Mouse (Mus musculus): ENCODE data around the gene Swt1. TPM values are rescaled to one million over a fixed set of nuclear protein-coding genes. Genes with fewer than 3 reads are reported as not detected.

Gene Swt1
- polyA plus RNA-seq, 1 experiment from 2014 or later, result 18.7 TPM

GRCm38 (mm10) chr1:151342968-151343367, 85.3 kb downstream of the Swt1 start:
- H3K4me2 ChIP-seq, result peak overlapping the region; percentile 99
- no peaks in the 10 kb centered on the region for H3K9me3 ChIP-seq (replicated peaks)
- no peaks in the 10 kb centered on the region for H3K27me3 ChIP-seq
- peaks cover 69% of the 10 kb centered on the region for H3K4me1 ChIP-seq (replicated peaks)
- H3K4me3 ChIP-seq (replicated peaks), result peak overlapping the region; percentile 83
- WGBS (ENCODE audit: insufficient replicate concordance), result 19% methylated on average over 6 of the region's 6 CpGs
- H3K9ac ChIP-seq, result peak overlapping the region; percentile 74
- H3K27ac ChIP-seq, result peak overlapping the region; percentile 78
- DNase-seq (no peak), ATAC-seq (ENCODE audit: low read depth) (no peak)
- H3K36me3 ChIP-seq, result no peaks in the 10 kb centered on the region

DNA sequence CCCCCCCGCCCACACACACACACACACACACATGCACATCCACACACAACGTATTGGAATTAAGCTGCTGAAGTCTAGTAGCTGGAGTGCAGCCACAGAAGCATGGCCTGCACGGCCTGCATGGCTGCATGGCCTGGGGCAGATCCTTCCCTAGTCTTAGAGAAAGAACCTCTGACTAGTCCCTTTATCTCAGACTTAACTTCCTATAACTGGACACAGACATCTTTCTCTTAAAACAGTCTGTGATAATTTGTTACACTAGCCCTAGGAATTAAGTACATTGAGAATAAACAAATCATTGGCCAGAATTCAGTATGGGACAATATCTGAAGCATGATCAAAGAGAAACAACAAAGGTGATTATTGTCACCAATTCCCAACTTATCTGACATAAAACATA, 85.9 kb downstream of the Swt1 start:
- 46% methylated on average over 3 of the region's 3 CpGs for WGBS (ENCODE audit: insufficient replicate concordance)
- no peak overlapping the region for H3K4me2 ChIP-seq
- H3K27ac ChIP-seq, result no peak overlapping the region
- H3K9me3 ChIP-seq (replicated peaks), result no peaks in the 10 kb centered on the region
- H3K4me3 ChIP-seq (replicated peaks), result no peak overlapping the region
- H3K36me3 ChIP-seq, result no peaks in the 10 kb centered on the region
- H3K9ac ChIP-seq, result no peak overlapping the region
- ATAC-seq (ENCODE audit: low read depth) (no peak), DNase-seq (no peak)
- peaks cover 70% of the 10 kb centered on the region for H3K4me1 ChIP-seq (replicated peaks)
- no peaks in the 10 kb centered on the region for H3K27me3 ChIP-seq

- H3K36me3 ChIP-seq, result no peaks in the 10 kb centered on the region
- ATAC-seq (ENCODE audit: low read depth) (no peak), DNase-seq (no peak)
- peak overlapping the region; percentile 11; the same call in 1 of the 2 replicates for H3K27ac ChIP-seq
- no peaks in the 10 kb centered on the region for H3K27me3 ChIP-seq
- H3K4me1 ChIP-seq (replicated peaks), result peaks cover 62% of the 10 kb centered on the region
- H3K4me3 ChIP-seq (replicated peaks), result no peak overlapping the region
- H3K9me3 ChIP-seq (replicated peaks), result no peaks in the 10 kb centered on the region
- H3K4me2 ChIP-seq, result no peak overlapping the region
- no peak overlapping the region for H3K9ac ChIP-seq
- WGBS (ENCODE audit: insufficient replicate concordance), result 62% methylated on average over 8 of the region's 8 CpGs
These were observed 86.8 kb downstream of the Swt1 start for GRCm38 (mm10) chr1:151341321-151342044.

DNA sequence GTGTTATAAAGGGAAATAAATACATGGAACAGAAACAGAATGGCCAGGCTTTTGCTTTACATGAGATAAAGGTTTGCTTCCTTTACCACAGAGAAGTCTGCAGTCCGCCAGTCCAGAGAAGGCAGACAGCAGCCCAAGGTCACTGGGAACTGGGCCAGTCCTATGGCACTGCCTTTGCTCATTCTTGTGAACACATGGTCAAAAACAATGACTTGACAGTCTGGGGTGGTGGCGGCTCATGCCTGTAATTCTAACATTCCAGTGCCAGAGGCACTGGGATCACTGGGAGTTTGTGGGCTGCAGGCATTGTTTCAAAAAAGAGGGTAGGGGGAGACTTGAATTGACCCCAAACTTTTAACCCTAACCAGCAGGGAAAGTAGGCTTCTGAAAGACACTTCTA, 89.3 kb downstream of the Swt1 start:
- H3K9me3 ChIP-seq (replicated peaks), result no peaks in the 10 kb centered on the region
- ATAC-seq (ENCODE audit: low read depth) (0 out of 2 replicates have a peak, but pooled peaks have one; percentile 24), DNase-seq (no peak)
- peak overlapping the region; percentile 26; the same call in 1 of the 2 replicates for H3K27ac ChIP-seq
- no peak overlapping the region for H3K9ac ChIP-seq
- H3K36me3 ChIP-seq, result no peaks in the 10 kb centered on the region
- no peak overlapping the region for H3K4me3 ChIP-seq (replicated peaks)
- 58% methylated on average over 2 of the region's 2 CpGs for WGBS (ENCODE audit: insufficient replicate concordance)
- no peaks in the 10 kb centered on the region for H3K27me3 ChIP-seq
- H3K4me1 ChIP-seq (replicated peaks), result peaks cover 54% of the 10 kb centered on the region
- H3K4me2 ChIP-seq, result no peak overlapping the region

- Histone ChIP-seq H3K27ac (peak overlapping the region; percentile 26; the same call in 1 of the 2 replicates), H3K9ac (no peak overlapping the region), H3K9me3 (replicated peaks) (no peaks in the 10 kb centered on the region), H3K4me2 (no peak overlapping the region), H3K4me3 (replicated peaks) (no peak overlapping the region), H3K4me1 (replicated peaks) (peaks cover 47% of the 10 kb centered on the region), H3K36me3 (no peaks in the 10 kb centered on the region), H3K27me3 (no peaks in the 10 kb centered on the region)
- DNase-seq (no peak), ATAC-seq (ENCODE audit: low read depth) (no peak)
These were observed 90.0 kb downstream of the Swt1 start for GRCm38 (mm10) chr1:151338234-151338633.

GRCm38 (mm10) chr1:151332819-151333218, 95.4 kb downstream of the Swt1 start:
- Histone ChIP-seq H3K27ac (no peak overlapping the region), H3K9me3 (replicated peaks) (no peaks in the 10 kb centered on the region), H3K27me3 (no peaks in the 10 kb centered on the region), H3K4me1 (replicated peaks) (peaks cover 8% of the 10 kb centered on the region), H3K4me3 (replicated peaks) (no peak overlapping the region), H3K36me3 (no peaks in the 10 kb centered on the region), H3K4me2 (no peak overlapping the region), H3K9ac (no peak overlapping the region)
- 73% methylated on average over 3 of the region's 3 CpGs for WGBS (ENCODE audit: insufficient replicate concordance)
- DNase-seq (no peak), ATAC-seq (ENCODE audit: low read depth) (no peak)

DNA sequence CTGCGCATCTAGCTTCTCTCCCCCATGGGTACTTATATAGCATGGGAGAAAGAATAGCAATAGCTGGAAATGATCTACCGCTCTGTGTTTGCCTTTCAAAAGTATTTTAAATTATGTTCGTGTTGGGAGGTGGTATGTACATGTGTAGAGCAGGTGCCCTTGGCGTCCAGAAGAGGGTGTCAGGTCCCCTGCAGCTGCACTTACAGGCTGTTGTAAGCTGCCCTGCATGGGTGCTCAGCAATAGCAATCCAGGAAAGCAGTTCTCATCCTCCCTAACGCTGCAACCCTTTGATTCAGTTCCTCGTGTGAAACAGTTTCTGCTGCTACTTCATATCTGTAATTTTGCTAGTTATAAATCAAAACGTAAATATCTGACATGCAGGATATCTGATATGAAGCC, 98.7 kb downstream of the Swt1 start:
- H3K9ac ChIP-seq, result no peak overlapping the region
- H3K27ac ChIP-seq, result no peak overlapping the region
- H3K4me1 ChIP-seq (replicated peaks), result peaks cover 10% of the 10 kb centered on the region
- H3K4me3 ChIP-seq (replicated peaks), result no peak overlapping the region
- 73% methylated on average over 7 of the region's 7 CpGs for WGBS (ENCODE audit: insufficient replicate concordance)
- ATAC-seq (ENCODE audit: low read depth) (no peak), DNase-seq (no peak)
- no peaks in the 10 kb centered on the region for H3K9me3 ChIP-seq (replicated peaks)
- H3K36me3 ChIP-seq, result no peaks in the 10 kb centered on the region
- no peaks in the 10 kb centered on the region for H3K27me3 ChIP-seq
- no peak overlapping the region for H3K4me2 ChIP-seq

DNA sequence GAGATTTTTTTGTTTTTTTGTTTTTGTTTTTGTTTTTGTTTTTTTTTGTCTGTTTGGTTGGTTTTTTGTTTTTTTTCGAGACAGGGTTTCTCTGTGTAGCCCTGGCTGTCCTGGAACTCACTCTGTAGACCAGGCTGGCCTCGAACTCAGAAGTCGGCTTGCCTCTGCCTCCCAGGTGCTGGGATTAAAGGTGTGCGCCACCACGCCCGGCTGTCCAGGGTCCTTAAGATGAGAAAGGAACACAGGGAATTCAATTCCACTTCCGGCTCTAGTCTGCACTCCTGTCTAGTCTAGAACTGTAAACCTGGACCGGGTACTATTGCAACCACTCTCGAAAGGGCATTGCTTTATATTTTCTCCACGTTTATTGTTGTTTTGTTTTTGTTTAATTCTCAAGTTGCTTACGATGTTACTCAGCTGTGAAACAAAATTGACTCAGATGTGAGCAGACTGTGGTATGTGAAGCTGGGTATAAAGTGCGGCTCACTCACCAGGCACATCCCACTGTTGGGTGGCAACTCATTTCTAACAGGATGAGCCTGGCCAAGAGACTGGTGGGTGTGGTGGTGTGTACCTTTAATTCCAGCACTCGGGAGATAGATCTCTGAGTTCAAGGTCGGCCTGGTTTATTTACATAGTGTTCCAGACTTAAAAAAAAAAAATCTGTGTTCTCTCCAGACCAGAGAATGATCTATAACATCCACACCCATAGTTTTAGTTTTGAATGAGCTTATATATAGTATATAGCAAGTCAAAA, 99.7 kb downstream of the Swt1 start:
- WGBS (ENCODE audit: insufficient replicate concordance), result 77% methylated on average over 14 of the region's 14 CpGs

DNA sequence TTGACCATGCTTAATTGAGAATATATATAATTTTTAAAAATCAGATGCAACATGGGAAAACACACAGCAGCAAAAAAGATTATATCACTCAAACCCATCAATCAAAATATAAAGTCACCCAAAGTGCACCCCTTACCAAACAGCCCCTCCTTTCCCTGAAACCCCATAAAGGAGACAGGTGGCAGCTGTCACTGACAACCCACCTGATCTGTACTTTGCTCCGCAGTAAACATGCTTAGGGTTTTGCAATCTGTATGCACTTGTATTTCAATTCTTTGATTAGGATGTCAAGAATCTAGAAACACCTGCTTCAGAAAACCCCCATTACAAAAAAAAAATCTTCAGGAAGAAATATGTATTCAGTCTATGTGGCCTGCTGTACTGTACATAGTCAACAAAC, 102.9 kb downstream of the Swt1 start:
- no peak for DNase-seq
- peaks cover 10% of the 10 kb centered on the region for H3K4me1 ChIP-seq (replicated peaks)
- WGBS (ENCODE audit: insufficient replicate concordance), result 64% methylated on average over 1 of the region's 1 CpGs
- no peak overlapping the region for H3K27ac ChIP-seq
- ATAC-seq (ENCODE audit: low read depth), result no peak
- H3K4me2 ChIP-seq, result no peak overlapping the region
- no peak overlapping the region for H3K9ac ChIP-seq
- H3K4me3 ChIP-seq (replicated peaks), result no peak overlapping the region
- no peaks in the 10 kb centered on the region for H3K9me3 ChIP-seq (replicated peaks)
- H3K36me3 ChIP-seq, result no peaks in the 10 kb centered on the region
- no peaks in the 10 kb centered on the region for H3K27me3 ChIP-seq

More for the DNA sequence above, 99.7 kb downstream of the Swt1 start:
- Histone ChIP-seq H3K4me3 (replicated peaks) (no peak overlapping the region), H3K9ac (no peak overlapping the region), H3K4me1 (replicated peaks) (peaks cover 10% of the 10 kb centered on the region), H3K9me3 (replicated peaks) (no peaks in the 10 kb centered on the region), H3K36me3 (no peaks in the 10 kb centered on the region), H3K4me2 (no peak overlapping the region), H3K27me3 (no peaks in the 10 kb centered on the region), H3K27ac (no peak overlapping the region)
- no peak for DNase-seq
- no peak for ATAC-seq (ENCODE audit: low read depth)

DNA sequence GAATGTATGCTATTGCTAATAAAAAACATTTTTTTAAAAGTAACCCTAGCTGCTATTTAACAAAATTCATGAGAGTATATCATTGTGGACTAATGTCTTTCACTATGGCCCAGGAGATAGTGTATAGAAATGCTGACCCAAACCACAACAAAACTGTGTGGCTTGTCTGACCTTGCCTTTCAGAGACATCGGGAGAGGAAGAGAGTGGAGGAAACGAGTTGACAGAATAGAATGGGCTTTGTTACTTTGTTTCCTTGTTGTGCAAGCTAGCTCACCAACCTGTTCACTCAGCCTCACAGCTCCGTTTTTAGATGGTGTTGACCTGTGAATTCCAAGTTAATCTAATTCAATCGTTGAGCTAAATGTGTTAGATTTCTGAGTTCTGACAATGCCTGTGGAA, 107.8 kb downstream of the Swt1 start:
- no peak for DNase-seq
- no peak for ATAC-seq (ENCODE audit: low read depth)
- no peaks in the 10 kb centered on the region for H3K36me3 ChIP-seq
- H3K9ac ChIP-seq, result no peak overlapping the region
- WGBS (ENCODE audit: insufficient replicate concordance), result 19% methylated on average over 4 of the region's 4 CpGs
- no peak overlapping the region for H3K27ac ChIP-seq
- H3K4me2 ChIP-seq, result no peak overlapping the region
- H3K27me3 ChIP-seq, result no peaks in the 10 kb centered on the region
- no peak overlapping the region for H3K4me3 ChIP-seq (replicated peaks)
- H3K9me3 ChIP-seq (replicated peaks), result no peaks in the 10 kb centered on the region
- no peaks in the 10 kb centered on the region for H3K4me1 ChIP-seq (replicated peaks)

- Histone ChIP-seq H3K4me3 (replicated peaks) (no peak overlapping the region), H3K36me3 (no peaks in the 10 kb centered on the region), H3K4me2 (no peak overlapping the region), H3K9ac (no peak overlapping the region), H3K27ac (no peak overlapping the region), H3K27me3 (no peaks in the 10 kb centered on the region), H3K9me3 (replicated peaks) (no peaks in the 10 kb centered on the region), H3K4me1 (replicated peaks) (no peaks in the 10 kb centered on the region)
- 81% methylated on average over 7 of the region's 7 CpGs for WGBS (ENCODE audit: insufficient replicate concordance)
- DNase-seq (no peak), ATAC-seq (ENCODE audit: low read depth) (no peak)
These were observed 109.0 kb downstream of the Swt1 start for GRCm38 (mm10) chr1:151319267-151319666.

All from liver, embryonic 13.5 days (tissue).